Mouse (Mus musculus) liver, embryonic 12.5 days (tissue): ENCODE measurements around the gene Rnf135. TPM values are rescaled to one million over a fixed set of nuclear protein-coding genes. Genes with fewer than 3 reads are reported as not detected.
"Not testable (repeated sequence)": the region's sequence is repeated elsewhere in the genome, so short reads cannot be mapped to it uniquely, and the experiment has no call there.

Source experiments
- ATAC-seq: fragments of 200-750 bp; cut with Nextera tagmentation; 2 replicates; pipeline ENCODE4 v1.8.0; 2017; ENCODE audit warnings: moderate number of reproducible peaks, mild to moderate bottlenecking, moderate library complexity
- H3K27ac ChIP-seq: fragments of 300-500 bp; sonication (generic); 2 replicates; pipeline ENCODE4 v1.5.1; 2016; ENCODE audit warnings: mild to moderate bottlenecking
- H3K27me3 ChIP-seq: fragments of 300-500 bp; sonication (generic); replicated peaks from 2 replicates; pipeline ENCODE4 v1.6.1; 2016; ENCODE audit warnings: mild to moderate bottlenecking, moderate library complexity
- H3K36me3 ChIP-seq: fragments of 300-500 bp; sonication (generic); 2 replicates; pipeline ENCODE4 v1.6.1; 2016; ENCODE audit warnings: mild to moderate bottlenecking, moderate library complexity
- H3K4me1 ChIP-seq: fragments of 300-500 bp; sonication (generic); 2 replicates; pipeline ENCODE4 v1.6.1; 2016
- H3K4me2 ChIP-seq: fragments of 300-500 bp; sonication (generic); 2 replicates; pipeline ENCODE4 v1.6.1; 2016; ENCODE audit warnings: mild to moderate bottlenecking, moderate library complexity
- H3K4me3 ChIP-seq: fragments of 300-500 bp; sonication (generic); 2 replicates; pipeline ENCODE4 v1.5.1; 2016; ENCODE audit warnings: mild to moderate bottlenecking, moderate library complexity
- H3K9ac ChIP-seq: fragments of 300-500 bp; sonication (generic); 2 replicates; pipeline ENCODE4 v1.6.1; 2016; ENCODE audit warnings: mild to moderate bottlenecking, moderate library complexity
- H3K9me3 ChIP-seq: fragments of 300-500 bp; sonication (generic); replicated peaks from 2 replicates; pipeline ENCODE4 v1.6.1; 2016; ENCODE audit warnings: mild to moderate bottlenecking, moderate library complexity
- WGBS: fragments of 180-500 bp; shearing (Covaris S2); methylation state at CpG from one replicate; pipeline ENCODE4 v1.1.7; 2016; ENCODE audit not compliant: insufficient replicate concordance; 5-methylcytosine and 5-hydroxymethylcytosine counted together
- polyA plus RNA-seq: library from polyadenylated mRNA; unstranded; fragments of >200 nt; fragmentation: Nextera tagmentation; extraction: Ambion mirVana; gene quantifications from 2 replicates; pipeline ENCODE4 v1.2.1, GENCODE M21; 2016

The Rnf135 gene
- 4.2 and 5.0 TPM in 2 replicates for polyA plus RNA-seq

GRCm38 (mm10) chr11:80183705-80184255 lies at the start of gene Rnf135:
Rnf135 (plus strand) TSS chr11:80183851.
- peak within 1 kb of the TSS; percentile 83 for H3K27ac ChIP-seq
- peaks cover 15% of the 10 kb centered on the region for H3K4me1 ChIP-seq
- ATAC-seq, result peak; percentile 94
- WGBS, result under 1% methylated on average over 33 of the region's 33 CpGs
- H3K36me3 ChIP-seq, result 0 out of 2 replicates have a peak, but pooled peaks cover 3% of the 10 kb centered on the region
- H3K27me3 ChIP-seq, result no peaks in the 10 kb centered on the region
- H3K9ac ChIP-seq, result peak within 1 kb of the TSS; percentile 88
- H3K4me3 ChIP-seq, result peak within 1 kb of the TSS; percentile 83
- peak within 1 kb of the TSS; percentile 93 for H3K4me2 ChIP-seq
- H3K9me3 ChIP-seq, result no peaks in the 10 kb centered on the region

DNA sequence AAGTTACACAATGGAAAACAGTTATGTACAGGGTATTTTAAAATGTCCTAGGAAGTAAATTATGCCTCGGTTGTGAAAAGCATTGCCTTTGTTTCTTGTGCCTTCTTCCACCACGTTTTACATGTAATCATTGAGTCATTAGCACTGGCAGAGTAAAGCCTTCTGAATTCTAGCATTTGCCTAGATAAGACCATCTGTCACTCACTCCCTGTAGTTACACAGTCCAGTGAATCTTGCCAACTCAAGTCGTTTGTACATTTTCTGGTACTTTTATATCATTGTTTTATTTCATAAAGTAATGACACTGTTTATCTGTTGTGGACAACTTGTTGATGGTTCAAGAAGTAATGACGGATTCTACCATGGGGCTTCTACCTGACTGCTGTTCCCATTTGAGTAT lies 48.9 kb upstream of the Rnf135 start:
- no peak overlapping the region for H3K27ac ChIP-seq
- no peak overlapping the region for H3K4me3 ChIP-seq
- ATAC-seq, result no peak
- H3K9me3 ChIP-seq, result no peaks in the 10 kb centered on the region
- 62% methylated on average over 4 of the region's 4 CpGs for WGBS
- H3K36me3 ChIP-seq, result peaks cover 94% of the 10 kb centered on the region
- no peaks in the 10 kb centered on the region for H3K4me1 ChIP-seq
- H3K9ac ChIP-seq, result no peak overlapping the region
- no peaks in the 10 kb centered on the region for H3K27me3 ChIP-seq
- H3K4me2 ChIP-seq, result no peak overlapping the region

DNA sequence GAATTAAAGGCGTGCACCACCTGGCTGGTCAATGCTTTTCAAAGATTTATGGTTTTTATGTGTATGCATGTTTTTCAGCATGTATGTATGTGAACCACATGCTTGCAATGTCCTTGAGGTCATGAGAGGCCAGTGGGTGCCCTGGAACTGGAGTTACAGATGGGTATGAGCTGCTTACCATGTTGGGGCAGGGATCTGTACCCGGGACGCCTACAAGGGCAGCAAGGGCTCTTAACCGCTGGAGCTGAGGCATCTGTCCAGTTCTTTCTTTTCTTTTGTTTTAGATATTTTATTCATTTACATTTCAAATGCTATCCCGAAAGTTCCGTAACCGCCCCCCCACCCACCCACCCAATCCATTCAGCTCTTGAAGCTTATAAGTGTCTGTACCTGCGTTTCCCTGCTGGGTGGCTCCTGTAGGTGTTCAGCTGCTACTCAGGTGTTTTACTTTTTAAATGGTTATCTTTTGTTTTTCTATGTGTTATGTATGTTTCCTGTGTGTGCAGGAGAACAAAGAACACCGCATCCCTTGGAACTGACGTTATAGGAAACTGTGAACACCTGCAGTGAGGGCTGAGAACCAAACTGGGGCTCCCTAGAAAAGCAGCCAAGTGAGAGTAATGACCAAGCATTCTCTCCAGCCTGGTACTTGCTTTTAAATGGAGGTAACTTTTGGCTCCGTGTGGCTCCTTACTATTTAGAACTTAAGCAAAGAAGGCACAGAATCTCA lies 47.5 kb upstream of the Rnf135 start:
- Histone ChIP-seq H3K4me3 (no peak overlapping the region), H3K27me3 (no peaks in the 10 kb centered on the region), H3K27ac (no peak overlapping the region), H3K9me3 (no peaks in the 10 kb centered on the region), H3K36me3 (peaks cover 86% of the 10 kb centered on the region), H3K4me2 (no peak overlapping the region), H3K4me1 (peaks cover 9% of the 10 kb centered on the region), H3K9ac (no peak overlapping the region)
- 89% methylated on average over 11 of the region's 11 CpGs for WGBS
- no peak for ATAC-seq

DNA sequence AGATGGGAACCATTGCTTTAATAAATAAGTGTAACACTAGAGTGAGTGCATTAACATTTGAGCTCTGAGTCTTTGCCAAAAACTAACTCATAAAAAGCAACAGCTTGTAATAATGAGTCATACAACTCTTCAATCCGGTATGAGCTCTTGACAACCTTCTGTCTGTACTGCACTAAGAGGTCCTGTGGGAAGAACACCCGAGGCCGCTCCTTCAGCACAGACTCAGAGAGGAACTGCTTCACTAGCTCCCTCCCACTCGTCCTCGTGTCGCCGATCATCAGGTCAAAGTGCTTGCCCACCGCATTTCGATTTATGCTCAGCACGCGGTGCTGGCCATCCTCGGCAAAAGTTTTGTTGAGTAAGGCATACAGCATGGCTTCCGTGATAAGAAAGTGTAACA lies 46.9 kb upstream of the Rnf135 start:
- H3K4me3 ChIP-seq, result no peak overlapping the region
- no peak for ATAC-seq
- no peak overlapping the region for H3K27ac ChIP-seq
- H3K9me3 ChIP-seq, result no peaks in the 10 kb centered on the region
- H3K4me2 ChIP-seq, result no peak overlapping the region
- 85% methylated on average over 13 of the region's 13 CpGs for WGBS
- peaks cover 80% of the 10 kb centered on the region for H3K36me3 ChIP-seq
- H3K27me3 ChIP-seq, result no peaks in the 10 kb centered on the region
- peaks cover 10% of the 10 kb centered on the region for H3K4me1 ChIP-seq
- no peak overlapping the region for H3K9ac ChIP-seq

DNA sequence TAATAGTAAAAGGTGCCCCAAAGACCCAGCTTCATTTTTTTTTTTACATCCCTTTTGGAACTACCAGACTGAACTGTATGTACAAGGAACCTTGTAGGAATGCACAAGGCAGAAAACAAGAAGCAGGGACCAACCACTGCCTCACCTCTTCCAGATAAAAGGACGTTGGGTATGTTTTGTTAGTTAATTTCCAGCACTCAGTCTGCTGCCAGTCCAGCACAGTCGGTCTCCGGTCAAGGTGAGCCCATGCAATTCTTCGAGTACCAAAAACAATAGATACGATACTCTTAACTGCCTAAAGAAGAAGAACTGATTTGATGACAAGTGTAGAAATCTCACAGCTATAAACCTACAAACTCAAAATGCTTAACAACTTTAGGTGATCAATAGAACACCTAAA lies 45.9 kb upstream of the Rnf135 start:
- Histone ChIP-seq H3K36me3 (peaks cover 70% of the 10 kb centered on the region), H3K4me1 (peaks cover 16% of the 10 kb centered on the region), H3K9ac (no peak overlapping the region), H3K9me3 (no peaks in the 10 kb centered on the region), H3K4me3 (no peak overlapping the region), H3K4me2 (no peak overlapping the region), H3K27ac (no peak overlapping the region), H3K27me3 (no peaks in the 10 kb centered on the region)
- no peak for ATAC-seq
- WGBS, result 85% methylated on average over 5 of the region's 5 CpGs

DNA sequence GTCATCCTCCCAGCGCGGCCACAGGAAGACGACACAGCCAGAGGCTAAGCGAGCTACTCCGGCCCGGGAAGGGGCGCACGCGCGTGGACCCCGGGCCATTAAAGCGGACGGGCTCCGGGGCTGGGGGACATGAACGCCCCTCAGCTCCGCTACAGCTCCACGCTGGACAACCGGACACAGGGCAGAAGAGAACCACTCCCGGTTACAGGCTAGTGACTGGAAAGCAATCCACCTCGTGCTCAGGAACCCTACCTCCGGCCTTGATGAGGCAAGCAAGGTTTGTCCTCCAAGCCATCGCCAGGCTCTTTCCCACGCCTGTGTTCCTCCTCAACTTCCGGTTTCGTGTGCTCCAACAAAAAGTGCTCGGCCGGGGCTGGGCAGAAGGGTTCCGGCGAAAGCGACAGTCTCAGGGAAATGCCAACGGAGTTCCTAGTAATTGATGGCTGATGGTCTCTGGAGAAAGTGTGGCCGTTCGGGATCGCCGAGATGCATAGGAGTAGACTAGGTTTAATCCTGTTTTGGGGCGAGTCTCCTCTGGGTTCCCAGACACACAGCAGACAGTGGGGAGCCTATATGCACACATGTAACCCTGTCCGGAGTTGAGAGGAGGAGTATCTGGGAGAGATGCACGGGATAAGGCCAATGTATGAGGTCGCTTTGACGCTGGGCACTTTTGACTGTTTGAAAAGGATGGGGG lies 41.7 kb upstream of the Rnf135 start, which contains the start of gene Tefm:
TSS of gene Tefm (minus strand) at position 351 of the 697 bp plus-strand sequence.
- WGBS, result under 1% methylated on average over 40 of the region's 40 CpGs
- peak; percentile 86 for ATAC-seq
- Histone ChIP-seq H3K4me3 (peak within 1 kb of the TSS; percentile 80), H3K27ac (peak within 1 kb of the TSS; percentile 79), H3K9me3 (no peaks in the 10 kb centered on the region), H3K4me2 (peak within 1 kb of the TSS; percentile 86), H3K9ac (peak within 1 kb of the TSS; percentile 84), H3K27me3 (no peaks in the 10 kb centered on the region), H3K4me1 (peaks cover 38% of the 10 kb centered on the region), H3K36me3 (peaks cover 31% of the 10 kb centered on the region)

DNA sequence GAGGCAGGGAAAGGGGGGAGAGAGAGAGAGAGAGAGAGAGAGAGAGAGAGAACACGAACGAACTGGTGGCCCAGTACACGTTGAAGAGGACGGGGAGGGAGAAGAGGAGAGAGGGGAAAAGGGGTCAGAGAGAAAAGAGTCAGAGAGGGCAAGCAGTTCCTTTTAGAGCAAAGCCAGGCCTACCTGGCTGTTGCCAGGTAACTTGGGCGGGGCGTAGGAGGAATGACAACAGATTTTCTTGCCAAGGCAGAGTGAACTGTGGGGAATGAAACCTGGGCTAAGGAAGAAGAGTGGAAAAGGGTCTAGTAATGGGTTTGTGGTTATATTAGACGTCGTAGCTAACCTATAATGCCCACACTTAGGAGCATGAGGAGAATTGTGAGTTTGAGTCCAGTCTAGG lies 40.8 kb upstream of the Rnf135 start:
- Histone ChIP-seq H3K4me2 (peak overlapping the region; percentile 86), H3K27ac (no peak overlapping the region), H3K9ac (peak overlapping the region; percentile 84), H3K4me3 (peak overlapping the region; percentile 80), H3K4me1 (peaks cover 41% of the 10 kb centered on the region), H3K36me3 (peaks cover 23% of the 10 kb centered on the region), H3K27me3 (no peaks in the 10 kb centered on the region), H3K9me3 (no peaks in the 10 kb centered on the region)
- no peak for ATAC-seq
- WGBS, result 45% methylated on average over 8 of the region's 8 CpGs

- ATAC-seq, result no peak
- Histone ChIP-seq H3K27me3 (no peaks in the 10 kb centered on the region), H3K4me3 (no peak overlapping the region), H3K9ac (no peak overlapping the region), H3K36me3 (no peaks in the 10 kb centered on the region), H3K4me1 (peaks cover 35% of the 10 kb centered on the region), H3K4me2 (peak overlapping the region; percentile 12; the same call in 1 of the 2 replicates), H3K9me3 (no peaks in the 10 kb centered on the region), H3K27ac (peak overlapping the region; percentile 65)
- WGBS, result 20% methylated on average over 10 of the region's 10 CpGs
These were observed 37.8 kb upstream of the Rnf135 start for GRCm38 (mm10) chr11:80145787-80146275.

- H3K9ac ChIP-seq, result no peak overlapping the region
- H3K36me3 ChIP-seq, result no peaks in the 10 kb centered on the region
- H3K9me3 ChIP-seq, result no peaks in the 10 kb centered on the region
- no peak overlapping the region for H3K4me3 ChIP-seq
- peaks cover 7% of the 10 kb centered on the region; the same call in 1 of the 2 replicates for H3K27me3 ChIP-seq
- H3K4me1 ChIP-seq, result peaks cover 25% of the 10 kb centered on the region
- 39% methylated on average over 6 of the region's 6 CpGs for WGBS
- no peak for ATAC-seq
- 0 out of 2 replicates have a peak overlapping the region, but pooled peaks have one; percentile 25 for H3K27ac ChIP-seq
- no peak overlapping the region for H3K4me2 ChIP-seq
These were observed 35.9 kb upstream of the Rnf135 start for GRCm38 (mm10) chr11:80147748-80148147.

DNA sequence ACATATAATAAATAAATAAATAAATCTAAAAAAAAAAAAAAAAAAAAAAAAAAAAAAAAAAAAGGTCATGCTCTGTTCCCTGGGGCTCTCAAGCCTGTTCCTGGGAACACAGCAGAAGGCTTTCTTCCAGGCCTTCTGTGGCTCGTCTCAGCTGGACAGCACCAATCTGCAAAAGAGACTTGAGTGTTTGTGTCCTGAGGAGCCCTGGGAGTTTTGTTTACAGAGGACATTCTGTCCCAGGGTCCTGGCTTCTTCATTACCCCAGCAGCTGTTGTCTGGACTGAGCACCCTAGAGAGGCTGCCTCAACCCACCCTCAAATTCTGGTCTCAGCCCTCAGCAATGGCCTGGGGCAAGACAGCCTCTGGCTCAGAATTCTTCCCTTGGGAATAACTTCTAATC lies 35.3 kb upstream of the Rnf135 start:
- no peak overlapping the region for H3K4me3 ChIP-seq
- no peak for ATAC-seq
- peaks cover 7% of the 10 kb centered on the region; the same call in 1 of the 2 replicates for H3K27me3 ChIP-seq
- H3K27ac ChIP-seq, result no peak overlapping the region
- H3K9ac ChIP-seq, result no peak overlapping the region
- H3K4me2 ChIP-seq, result no peak overlapping the region
- 55% methylated on average over 1 of the region's 1 CpGs for WGBS
- H3K9me3 ChIP-seq, result no peaks in the 10 kb centered on the region
- peaks cover 22% of the 10 kb centered on the region for H3K4me1 ChIP-seq
- no peaks in the 10 kb centered on the region for H3K36me3 ChIP-seq

- not testable (repeated sequence) for H3K27ac ChIP-seq, H3K9me3 ChIP-seq, H3K27me3 ChIP-seq, H3K4me3 ChIP-seq, H3K36me3 ChIP-seq, ATAC-seq, H3K9ac ChIP-seq, H3K4me2 ChIP-seq
- WGBS, result 42% methylated on average over 2 of the region's 4 CpGs
- peaks cover 29% of the 10 kb centered on the region for H3K4me1 ChIP-seq
These were observed 34.7 kb upstream of the Rnf135 start for GRCm38 (mm10) chr11:80148974-80149373.
